Mouse (Mus musculus) ES-E14 (cell line): ENCODE data around the gene Prrt3. TPM values are rescaled to one million over a fixed set of nuclear protein-coding genes. Genes with fewer than 3 reads are reported as not detected.

ENCODE experiments used
- DNase-seq: peaks from one replicate; pipeline ENCODE4 v3.0.0-alpha.2; 2013; ENCODE audit warnings: low read depth, low spot score
- H3K27ac ChIP-seq: 2 replicates; pipeline ENCODE4 v1.5.1; 2012; ENCODE audit warnings: low read depth, mild to moderate bottlenecking, low read length, moderate library complexity, mixed read lengths; ENCODE audit not compliant: poor library complexity, insufficient read depth, severe bottlenecking
- H3K36me3 ChIP-seq: 2 replicates; pipeline ENCODE4 v1.6.1; 2012; ENCODE audit warnings: mild to moderate bottlenecking, low read length, moderate library complexity, mixed read lengths; ENCODE audit not compliant: control insufficient read depth, poor library complexity, insufficient read depth, severe bottlenecking
- H3K4me1 ChIP-seq, 2 experiments: fragments of 150-350 bp in 1 of 2; sonication (generic) in 1 of 2; 2 replicates each; pipeline ENCODE4 v1.6.1; 2012; ENCODE audit warnings: low read length in 2 of 2, mild to moderate bottlenecking in 1 of 2, mixed read lengths in 1 of 2; ENCODE audit not compliant: control insufficient read depth in 2 of 2, insufficient read depth in 2 of 2, poor library complexity in 1 of 2
- H3K4me3 ChIP-seq, 2 experiments: fragments of 150-350 bp in 1 of 2; sonication (generic) in 1 of 2; 2 replicates each; pipeline ENCODE4 v1.5.1; 2012; ENCODE audit warnings: low read length in 2 of 2, low read depth in 1 of 2, mild to moderate bottlenecking in 1 of 2, mixed read lengths in 1 of 2; ENCODE audit not compliant: insufficient read depth in 1 of 2, poor library complexity in 1 of 2, severe bottlenecking in 1 of 2
- H3K9ac ChIP-seq: 2 replicates; pipeline ENCODE4 v1.6.1; 2012; ENCODE audit warnings: low read depth, mild to moderate bottlenecking, low read length, mixed read lengths; ENCODE audit not compliant: poor library complexity, insufficient read depth, severe bottlenecking
- H3K9me3 ChIP-seq: fragments of 150-350 bp; sonication (generic); 2 replicates; pipeline ENCODE4 v1.6.1; 2012; ENCODE audit warnings: low read depth, mild to moderate bottlenecking, low read length; ENCODE audit not compliant: control insufficient read depth, insufficient read depth
- CHD2 ChIP-seq: IDR thresholded peaks from 2 replicates; pipeline ENCODE4 v1.6.1; 2014; ENCODE audit warnings: mild to moderate bottlenecking, low read depth, low read length, inconsistent platforms
- HCFC1 ChIP-seq: IDR thresholded peaks from 2 replicates; pipeline ENCODE4 v1.6.1; 2012; ENCODE audit warnings: low read length, inconsistent platforms, borderline replicate concordance; ENCODE audit not compliant: insufficient read depth
- MAFK ChIP-seq: IDR thresholded peaks from 2 replicates; pipeline ENCODE4 v1.6.1; 2014; ENCODE audit warnings: mild to moderate bottlenecking, low read depth, low read length, inconsistent platforms; ENCODE audit not compliant: insufficient read depth
- ZC3H11A ChIP-seq: IDR thresholded peaks from 2 replicates; pipeline ENCODE4 v1.6.1; 2012; ENCODE audit warnings: low read depth, mild to moderate bottlenecking, inconsistent platforms, low read length, borderline replicate concordance
- ZNF384 ChIP-seq: IDR thresholded peaks from 2 replicates; pipeline ENCODE4 v1.6.1; 2012; ENCODE audit warnings: low read depth, low read length, inconsistent platforms
- in situ Hi-C, 2 experiments: fragments of 600-800 bp; cut with MboI; formaldehyde crosslinking; loops; one replicate each; pipeline ENCODE4 v1.15.1; 2025; ENCODE audit warnings: low sequenced_read_pairs in 2 of 2, inconsistent platforms in 1 of 2; ENCODE audit not compliant: unreplicated experiment in 2 of 2
- total RNA-seq: library from RNA; depleted of rRNA; stranded (reverse); fragments of 300-350 nt; gene quantifications from 2 replicates; pipeline ENCODE4 v1.2.3, GENCODE M21; 2012

Prrt3 gene
- total RNA-seq, 1 experiment: 16.3 TPM

- no peak overlapping the region for H3K27ac ChIP-seq
- H3K4me3 ChIP-seq: no peak overlapping the region
- no peak for DNase-seq
- peaks cover 2 to 4% of the 10 kb centered on the region in 2 experiments for H3K4me1 ChIP-seq
- H3K9me3 ChIP-seq: no peaks in the 10 kb centered on the region
- TF ChIP-seq ZNF384: no peak
- TF ChIP-seq CHD2: no peak
- TF ChIP-seq MAFK: no peak
- TF ChIP-seq HCFC1: no peak
- no peak for TF ChIP-seq ZC3H11A
- in situ Hi-C loops: no loop called here
- no peak overlapping the region for H3K9ac ChIP-seq
- H3K36me3 ChIP-seq: no peaks in the 10 kb centered on the region
Measured at GRCm38 (mm10) chr6:113505689-113506088, 4.0 kb upstream of the Prrt3 start.

DNA sequence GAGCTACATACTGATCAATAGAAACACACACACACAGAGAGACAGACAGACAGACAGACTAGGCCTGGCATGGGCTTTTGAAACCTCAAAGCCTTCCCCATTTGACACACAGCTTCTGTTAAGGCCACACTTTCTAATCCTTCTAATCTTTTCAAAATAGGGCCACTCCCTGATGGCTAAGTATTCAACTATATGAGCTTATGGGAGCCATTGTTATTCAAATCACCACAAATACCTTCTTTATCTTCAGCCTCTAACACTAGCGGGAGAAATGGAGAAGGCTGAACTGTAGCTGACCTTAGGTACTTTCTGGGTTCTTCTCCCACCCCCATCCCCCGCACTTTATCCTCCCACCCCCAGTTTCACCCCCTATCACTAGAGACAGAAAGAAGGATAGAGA, 1.1 kb upstream of the Prrt3 start:
- in situ Hi-C loops: no loop called here
- Histone ChIP-seq H3K9ac (no peak overlapping the region), H3K36me3 (no peaks in the 10 kb centered on the region), H3K4me3 (no peak overlapping the region), H3K9me3 (no peaks in the 10 kb centered on the region), H3K4me1 (peaks cover 2 to 4% of the 10 kb centered on the region in 2 experiments), H3K27ac (no peak overlapping the region; the same call in 1 of the 2 replicates)
- TF ChIP-seq CHD2 (no peak), ZNF384 (no peak), HCFC1 (no peak), ZC3H11A (no peak), MAFK (no peak)
- DNase-seq: no peak

GRCm38 (mm10) chr6:113499346-113499745, 2.4 kb downstream of the Prrt3 start:
- no peak for DNase-seq
- no peaks in the 10 kb centered on the region for H3K9me3 ChIP-seq
- no peak overlapping the region for H3K9ac ChIP-seq
- peaks cover 2 to 4% of the 10 kb centered on the region in 2 experiments for H3K4me1 ChIP-seq
- H3K4me3 ChIP-seq: no peak overlapping the region
- in situ Hi-C loops: no loop called here
- no peaks in the 10 kb centered on the region for H3K36me3 ChIP-seq
- no peak for TF ChIP-seq MAFK
- no peak for TF ChIP-seq ZNF384
- no peak for TF ChIP-seq HCFC1
- TF ChIP-seq ZC3H11A: no peak
- TF ChIP-seq CHD2: no peak
- H3K27ac ChIP-seq: no peak overlapping the region

GRCm38 (mm10) chr6:113495071-113495675, 6.6 kb downstream of the Prrt3 start:
- peaks cover 0 to 10% of the 10 kb centered on the region in 2 experiments; a peak in 1 of 4 replicates for H3K4me1 ChIP-seq
- H3K9me3 ChIP-seq: no peaks in the 10 kb centered on the region
- in situ Hi-C loops: no loop called here
- H3K27ac ChIP-seq: no peak overlapping the region
- TF ChIP-seq ZC3H11A (no peak), ZNF384 (no peak), CHD2 (no peak), HCFC1 (no peak), MAFK (no peak)
- DNase-seq: no peak
- H3K36me3 ChIP-seq: no peaks in the 10 kb centered on the region
- peak overlapping the region; percentile 49 to 68 for H3K4me3 ChIP-seq
- H3K9ac ChIP-seq: peak overlapping the region; percentile 59
